Comparison of ENCODE assay signal across 23 mouse cellular contexts in the genomic region with DNA sequence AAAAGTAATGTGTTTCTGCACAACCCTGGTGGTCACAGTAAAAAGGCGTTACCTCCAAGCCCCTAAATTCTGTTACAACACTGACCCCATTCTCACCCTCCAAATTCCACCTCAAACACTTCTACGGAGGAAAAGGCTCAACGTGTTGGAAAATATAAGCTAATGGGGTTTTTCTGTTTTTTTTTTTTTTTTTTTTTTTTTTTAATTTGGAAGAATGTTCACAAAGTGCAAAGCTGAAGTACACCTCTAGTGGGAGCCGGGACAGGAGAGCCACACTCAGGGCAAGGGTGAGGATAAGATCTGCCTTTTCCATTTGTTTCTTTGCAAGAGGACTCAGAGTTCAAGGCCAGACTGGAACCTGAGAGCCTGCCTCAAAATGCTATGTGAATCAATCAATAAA.
"Had no signal": no experiment of that assay in that cellular context is flagged by ENCODE, and none has a peak within 500 bp of the region (broad histone marks: within the 10 kb centered on the region; RNA-seq: fewer than 3 reads in every experiment).

No protein-coding gene starts in this region.

- H3K27me3 ChIP-seq: hindbrain, embryonic 12.5 days; limb, embryonic 13.5 days; limb, embryonic 15.5 days; liver, embryonic 12.5 days had no signal

- H3K27ac ChIP-seq: gastrocnemius, adult 2 months; heart, adult 2 months; hindbrain, embryonic 10.5 days; hindbrain, embryonic 12.5 days; hindbrain, embryonic 14.5 days; limb, embryonic 13.5 days; limb, embryonic 15.5 days; liver, embryonic 12.5 days; liver, embryonic 14.5 days had no signal

- H3K4me2 ChIP-seq: heart, embryonic 11.5 days; hindbrain, embryonic 12.5 days; hindbrain, embryonic 14.5 days; limb, embryonic 13.5 days; limb, embryonic 15.5 days; liver, embryonic 12.5 days had no signal

- H3K4me1 ChIP-seq: hindbrain, embryonic 10.5 days; hindbrain, embryonic 12.5 days; liver, embryonic 12.5 days had no signal

- H3K9ac ChIP-seq: hindbrain, embryonic 12.5 days; hindbrain, embryonic 14.5 days; limb, embryonic 13.5 days; limb, embryonic 15.5 days; liver, embryonic 12.5 days; liver, embryonic 14.5 days had no signal

- H3K36me3 ChIP-seq: hindbrain, embryonic 10.5 days; hindbrain, embryonic 12.5 days; limb, embryonic 13.5 days; limb, embryonic 15.5 days; liver, embryonic 12.5 days had no signal

- DNase-seq: gastrocnemius, adult 2 months; gastrocnemius, postnatal 10 days; gastrocnemius, postnatal 25 days; heart, adult 2 months; heart, postnatal 10 days; heart, postnatal 4 days; kidney, adult 18-20 months; kidney, adult 8-10 months; kidney, postnatal 10 days; kidney, postnatal 36 days; layer of hippocampus, postnatal 36 days; left cerebral cortex, postnatal 4 days had no signal

- H3K9me3 ChIP-seq: hindbrain, embryonic 10.5 days; hindbrain, embryonic 12.5 days; limb, embryonic 13.5 days; limb, embryonic 15.5 days; liver, embryonic 12.5 days had no signal

- H3K4me3 ChIP-seq: gastrocnemius, adult 2 months; heart, adult 2 months; hindbrain, embryonic 10.5 days; hindbrain, embryonic 12.5 days; limb, embryonic 13.5 days; limb, embryonic 15.5 days; liver, embryonic 12.5 days had no signal

- ATAC-seq: hindbrain, embryonic 16.5 days; inflammation-experienced regulatory T-cells, adult 6 months; intestine, postnatal 0 days; liver, embryonic 12.5 days had no signal
